27 mouse cellular contexts compared by ENCODE assay signal in genomic region chr3:52406778-52407318, GRCm38 (mm10).
DNase-seq lines count a peak whose midpoint lies in the region; ATAC-seq and TF ChIP-seq lines count a peak whose summit lies in the region.
"Had no signal": no experiment of that assay in that cellular context is flagged by ENCODE, and none has a peak within 500 bp of the region (broad histone marks: within the 10 kb centered on the region; RNA-seq: fewer than 3 reads in every experiment).

No protein-coding gene starts in this region.

- no peak for TF ChIP-seq CTCF in gastrocnemius, adult 2 months (IDR thresholded peaks at IDR 0.05)
- TF ChIP-seq CTCF in forebrain, postnatal 0 days (IDR thresholded peaks at IDR 0.05; ENCODE audit: low read depth): no peak

- no peak overlapping the region for H3K9ac ChIP-seq in heart, embryonic 14.5 days (ENCODE audit: low read length)
- H3K9ac ChIP-seq in limb, embryonic 14.5 days (ENCODE audit: low read depth, low read length, severe bottlenecking): no peak overlapping the region
- H3K9ac ChIP-seq in forebrain, postnatal 0 days: no peak overlapping the region
- H3K9ac ChIP-seq: hindbrain, embryonic 15.5 days; liver, embryonic 12.5 days had no signal

- no peak for ATAC-seq in heart, embryonic 14.5 days (ENCODE audit: insufficient number of reproducible peaks, insufficient read depth, low FRiP score, low read depth)
- ATAC-seq in limb, embryonic 14.5 days (ENCODE audit: low FRiP score, low read depth): peak; percentile 30; the same call in 1 of the 2 replicates
- no peak for ATAC-seq in forebrain, postnatal 0 days
- ATAC-seq: forebrain, embryonic 16.5 days; liver, embryonic 12.5 days had no signal

- no peak overlapping the region for H3K4me2 ChIP-seq in heart, embryonic 14.5 days (ENCODE audit: low read length)
- H3K4me2 ChIP-seq in limb, embryonic 14.5 days (replicated peaks; ENCODE audit: low read depth, low read length, severe bottlenecking): no peak overlapping the region
- no peak overlapping the region for H3K4me2 ChIP-seq in forebrain, postnatal 0 days (ENCODE audit: low read depth)
- H3K4me2 ChIP-seq: hindbrain, embryonic 15.5 days; liver, embryonic 12.5 days had no signal

- DNase-seq in gastrocnemius, adult 2 months: no peak
- no peak for DNase-seq in gastrocnemius, postnatal 10 days
- DNase-seq in heart, adult 9 months (ENCODE audit: low spot score in 2 of 2): no peak
- peak; percentile 58 for DNase-seq in brain, adult 2 months (ENCODE audit: low read depth, low spot score)
- DNase-seq in limb, embryonic 14.5 days (ENCODE audit: low spot score): no peak
- DNase-seq in layer of hippocampus, postnatal 10 days (ENCODE audit: low spot score in 2 of 2): no peak
- DNase-seq in forebrain, postnatal 0 days: no peak
- DNase-seq: adrenal gland, postnatal 10 days; B cell, adult 2 months; cerebellum, adult 2 months; cerebellum, postnatal 36 days; embryo, embryonic 11 days; kidney, adult 2 months; left cerebral cortex, postnatal 4 days; lung, adult 18-20 months; lung, postnatal 10 days; right cerebral cortex, postnatal 25 days; thymus, postnatal 14 days had no signal

- no peak overlapping the region for H3K4me3 ChIP-seq in gastrocnemius, adult 2 months
- no peak overlapping the region for H3K4me3 ChIP-seq in heart, embryonic 14.5 days (ENCODE audit: control insufficient read depth in 1 of 2, insufficient read depth in 1 of 2, low read depth in 1 of 2, low read length in 2 of 2)
- no peak overlapping the region for H3K4me3 ChIP-seq in limb, embryonic 14.5 days (replicated peaks; ENCODE audit: low read length)
- H3K4me3 ChIP-seq in forebrain, postnatal 0 days (ENCODE audit: low read depth, low read length): no peak overlapping the region
- H3K4me3 ChIP-seq: forebrain, embryonic 10.5 days; hindbrain, embryonic 15.5 days; liver, embryonic 12.5 days; midbrain, embryonic 10.5 days had no signal

- H3K4me1 ChIP-seq in heart, embryonic 14.5 days (ENCODE audit: control insufficient read depth in 2 of 2, insufficient read depth in 2 of 2, low read length in 2 of 2): peaks cover 16 to 18% of the 10 kb centered on the region in 2 experiments
- H3K4me1 ChIP-seq in limb, embryonic 14.5 days (ENCODE audit: control insufficient read depth, insufficient read depth, low read length): peaks cover 4% of the 10 kb centered on the region
- no peaks in the 10 kb centered on the region for H3K4me1 ChIP-seq in forebrain, postnatal 0 days (ENCODE audit: insufficient read depth)
- H3K4me1 ChIP-seq: hindbrain, embryonic 15.5 days; liver, embryonic 12.5 days had no signal

- WGBS in heart, embryonic 14.5 days: 25% methylated on average over 5 of the region's 5 CpGs
- WGBS in limb, embryonic 14.5 days: 50% methylated on average over 5 of the region's 5 CpGs
- WGBS in forebrain, postnatal 0 days: 66% methylated on average over 5 of the region's 5 CpGs

- H3K27me3 ChIP-seq in heart, embryonic 14.5 days (ENCODE audit: control insufficient read depth, insufficient read depth, low read length): no peaks in the 10 kb centered on the region
- H3K27me3 ChIP-seq in limb, embryonic 14.5 days (ENCODE audit: control insufficient read depth, insufficient read depth, low read length): no peaks in the 10 kb centered on the region
- no peaks in the 10 kb centered on the region; the same call in 1 of the 2 replicates for H3K27me3 ChIP-seq in forebrain, postnatal 0 days (ENCODE audit: insufficient read depth, low read length)
- H3K27me3 ChIP-seq: CH12.LX; hindbrain, embryonic 15.5 days had no signal

- H3K36me3 ChIP-seq in heart, embryonic 14.5 days (ENCODE audit: control insufficient read depth, insufficient read depth, low read length): no peaks in the 10 kb centered on the region
- no peaks in the 10 kb centered on the region for H3K36me3 ChIP-seq in limb, embryonic 14.5 days (ENCODE audit: control insufficient read depth, insufficient read depth, low read length)
- no peaks in the 10 kb centered on the region for H3K36me3 ChIP-seq in forebrain, postnatal 0 days (ENCODE audit: insufficient read depth)
- H3K36me3 ChIP-seq: forebrain, embryonic 10.5 days; G1E; hindbrain, embryonic 15.5 days; liver, embryonic 12.5 days; midbrain, embryonic 10.5 days had no signal

- intact Hi-C loops in gastrocnemius, adult 2 months (cut with DNase I): loop anchor here (10.0 kb wide), 1 partner anchor 178 kb away; no protein-coding TSS in a partner anchor

- no peak for TF ChIP-seq POLR2A in limb, embryonic 14.5 days (IDR thresholded peaks at IDR 0.05; ENCODE audit: borderline replicate concordance, extremely low read depth, insufficient read depth, insufficient read length)

- H3K9me3 ChIP-seq in heart, embryonic 14.5 days (ENCODE audit: control insufficient read depth, low read length): no peaks in the 10 kb centered on the region
- no peaks in the 10 kb centered on the region for H3K9me3 ChIP-seq in limb, embryonic 14.5 days (ENCODE audit: control insufficient read depth, low read length)
- no peaks in the 10 kb centered on the region for H3K9me3 ChIP-seq in forebrain, postnatal 0 days (ENCODE audit: low read length)
- H3K9me3 ChIP-seq: forebrain, embryonic 10.5 days; hindbrain, embryonic 15.5 days; liver, embryonic 12.5 days; midbrain, embryonic 10.5 days had no signal

- peak overlapping the region; percentile 64 for H3K27ac ChIP-seq in gastrocnemius, adult 2 months
- peak overlapping the region; percentile 25 to 73 for H3K27ac ChIP-seq in heart, embryonic 14.5 days (replicated peaks in 1 of 2; ENCODE audit: control insufficient read depth in 1 of 2, insufficient read depth in 1 of 2, low read depth in 2 of 2, low read length in 2 of 2)
- H3K27ac ChIP-seq in limb, embryonic 14.5 days (replicated peaks; ENCODE audit: low read depth, low read length): peak overlapping the region; percentile 10; the same call in 1 of the 2 replicates
- H3K27ac ChIP-seq in forebrain, postnatal 0 days (ENCODE audit: low read depth, low read length): no peak overlapping the region
- H3K27ac ChIP-seq: forebrain, embryonic 10.5 days; hindbrain, embryonic 15.5 days; kidney, postnatal 0 days; liver, embryonic 12.5 days; midbrain, embryonic 10.5 days had no signal
